ENCODE assay signal across 8 mouse cellular contexts in genomic region chr12:84361555-84362489, GRCm38 (mm10). TPM values are rescaled to one million over a fixed set of nuclear protein-coding genes. Genes with fewer than 3 reads are reported as not detected.
DNase-seq lines count a peak whose midpoint lies in the region; ATAC-seq and TF ChIP-seq lines count a peak whose summit lies in the region.

Gene Coq6, plus strand, starts transcription at chr12:84361657.
Gene Fam161b, minus strand, starts transcription at chr12:84361833.

- DNase-seq in gastrocnemius, adult 8-10 months (ENCODE audit: low spot score in 2 of 2), result peak; percentile 88 to 94
- DNase-seq in hindlimb bud, embryonic 11.5 days (ENCODE audit: extremely low spot score, low read depth, low spot score), result peak; percentile 95
- DNase-seq in left cerebral cortex, adult 8-10 months (ENCODE audit: low spot score in 2 of 2), result peak; percentile 82 to 98
- peak; percentile 98 to 99 for DNase-seq in right cerebral cortex, postnatal 10 days (ENCODE audit: low spot score in 2 of 2)
- peak; percentile 88 for DNase-seq in urinary bladder, postnatal 25 days (ENCODE audit: low spot score)

- TF ChIP-seq POLR2A in cortical plate, adult 2 months (IDR thresholded peaks at IDR 0.05; ENCODE audit: extremely low read depth, insufficient read depth, low read length), result peak; percentile 85

- peaks cover 3% of the 10 kb centered on the region; the same call in 1 of the 2 replicates for H3K4me1 ChIP-seq in cortical plate, adult 2 months (ENCODE audit: control insufficient read depth, insufficient read depth, low read length)
- H3K4me1 ChIP-seq in megakaryocyte, embryonic 14.5 days, result peaks cover 57% of the 10 kb centered on the region

- no peak within 1 kb of the TSS for H3K27ac ChIP-seq in cortical plate, adult 2 months (ENCODE audit: insufficient read depth, low read length)

- no peaks in the 10 kb centered on the region for H3K9me3 ChIP-seq in megakaryocyte, embryonic 14.5 days

- H3K36me3 ChIP-seq in megakaryocyte, embryonic 14.5 days (replicated peaks; ENCODE audit: low read length), result peaks cover 10% of the 10 kb centered on the region

- H3K4me3 ChIP-seq in cortical plate, adult 2 months (ENCODE audit: insufficient read depth, low read length), result peak within 1 kb of the TSS; percentile 64
- H3K4me3 ChIP-seq in megakaryocyte, embryonic 14.5 days (replicated peaks), result peak within 1 kb of the TSS; percentile 98

- H3K27me3 ChIP-seq in megakaryocyte, embryonic 14.5 days (replicated peaks), result no peaks in the 10 kb centered on the region

- no peak for TF ChIP-seq CTCF in cortical plate, adult 2 months (IDR thresholded peaks at IDR 0.05; ENCODE audit: extremely low read depth, insufficient read depth, low read length)

- ATAC-seq in activated CD4-positive, CD25-positive, alpha-beta regulatory T cell, adult 4 months, result peak; percentile 100

RNA-seq across cellular contexts. Expression of gene Coq6, which starts in this region (rescaled TPM):
- 10 to 100 TPM; 20.4 to 31.5 TPM for polyA plus RNA-seq in activated CD4-positive, CD25-positive, alpha-beta regulatory T cell, adult 4 months (2017; shearing (Covaris generic))
- 31.7 and 33.2 TPM in 2 replicates for polyA plus RNA-seq in cortical plate, adult 2 months (2012; rRNA removed)
- total RNA-seq in gastrocnemius, adult 8-10 months (2022), result 10 to 100 TPM; 19.8 to 26.7 (median 23.8) TPM
- total RNA-seq in left cerebral cortex, adult 8-10 months (2022), result 10 to 100 TPM; 22.0 to 28.3 (median 25.2) TPM
- 1.5 and 4.0 TPM in 2 replicates for polyA plus RNA-seq in megakaryocyte, embryonic 14.5 days (2012; ENCODE audit: insufficient read depth, low replicate concordance)

RNA-seq across cellular contexts. Expression of gene Fam161b, which starts in this region (rescaled TPM):
- under 1 TPM; 0.25 to 0.95 TPM for polyA plus RNA-seq in activated CD4-positive, CD25-positive, alpha-beta regulatory T cell, adult 4 months (2017; shearing (Covaris generic))
- 14.6 and 15.6 TPM in 2 replicates for polyA plus RNA-seq in cortical plate, adult 2 months (2012; rRNA removed)
- under 1 TPM; 0.43 to 0.96 (median 0.74) TPM for total RNA-seq in gastrocnemius, adult 8-10 months (2022)
- total RNA-seq in left cerebral cortex, adult 8-10 months (2022), result 10 to 100 TPM; 10.5 to 13.1 (median 12.2) TPM
- 0.09 TPM in 1 of 2 replicates, not detected in the other for polyA plus RNA-seq in megakaryocyte, embryonic 14.5 days (2012; ENCODE audit: insufficient read depth, low replicate concordance)

Comparison
In these comparisons a context has a peak if more than half of its experiments do, and no peak if none do; other contexts are left out.
1. RNA of gene Fam161b (total RNA-seq): 10.5 to 13.1 TPM in left cerebral cortex, adult 8-10 months; 0.43 to 0.96 TPM in gastrocnemius, adult 8-10 months; every median in the first group is over 4 times any median in the second.
2. Peak in every context shown above with its lines, with median percentiles within 50 percentile points of each other: DNase-seq.